Mouse (Mus musculus): ENCODE results near the gene Nlgn1. TPM values are rescaled to one million over a fixed set of nuclear protein-coding genes. Genes with fewer than 3 reads are reported as not detected.

Gene Nlgn1
- total RNA-seq, 2 experiments from 2014 or later: 102 to 110 TPM

DNA sequence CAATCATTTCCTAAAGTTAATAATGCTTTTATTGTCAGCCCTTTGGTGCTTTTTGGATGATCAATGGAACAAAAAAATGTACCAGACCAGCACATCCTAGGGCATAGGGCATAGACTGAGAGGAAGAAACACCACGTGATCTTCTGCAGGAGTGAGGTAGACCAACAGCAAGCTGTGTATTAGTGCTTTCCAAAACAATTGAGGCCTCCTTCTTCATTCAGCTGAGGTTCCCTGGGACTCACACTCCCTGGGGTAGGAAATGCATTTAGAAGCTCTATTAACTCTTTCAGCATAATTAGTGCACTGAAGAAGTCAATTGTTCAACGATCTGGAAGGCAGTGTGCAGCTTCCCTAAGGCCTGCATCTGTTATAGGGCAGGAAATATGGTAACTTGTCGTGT, 226.7 kb downstream of the Nlgn1 start:
- intact Hi-C loops (cut with DNase I): no loop called here

DNA sequence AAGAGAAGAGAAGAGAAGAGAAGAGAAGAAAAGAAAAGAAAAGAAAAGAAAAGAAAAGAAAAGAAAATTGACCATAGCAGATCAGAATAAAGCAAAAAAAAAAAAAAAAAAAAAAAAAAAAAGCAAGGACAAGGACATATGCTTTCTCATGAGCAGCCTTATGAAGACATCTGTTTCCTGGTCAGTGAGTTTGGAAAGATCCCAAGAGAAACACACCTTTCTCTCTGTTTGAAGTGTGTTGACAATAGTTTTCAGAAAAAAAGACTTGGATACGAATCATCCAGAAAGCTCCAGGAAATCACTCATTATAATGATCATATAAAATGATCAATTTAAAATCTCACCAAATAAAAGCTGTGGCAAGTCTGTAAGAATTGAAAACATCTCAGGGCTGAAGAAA, 230.0 kb downstream of the Nlgn1 start:
- intact Hi-C loops (cut with DNase I): no loop called here
- DNase-seq: no peak

More for the DNA sequence above, 226.7 kb downstream of the Nlgn1 start:
- DNase-seq: no peak

DNA sequence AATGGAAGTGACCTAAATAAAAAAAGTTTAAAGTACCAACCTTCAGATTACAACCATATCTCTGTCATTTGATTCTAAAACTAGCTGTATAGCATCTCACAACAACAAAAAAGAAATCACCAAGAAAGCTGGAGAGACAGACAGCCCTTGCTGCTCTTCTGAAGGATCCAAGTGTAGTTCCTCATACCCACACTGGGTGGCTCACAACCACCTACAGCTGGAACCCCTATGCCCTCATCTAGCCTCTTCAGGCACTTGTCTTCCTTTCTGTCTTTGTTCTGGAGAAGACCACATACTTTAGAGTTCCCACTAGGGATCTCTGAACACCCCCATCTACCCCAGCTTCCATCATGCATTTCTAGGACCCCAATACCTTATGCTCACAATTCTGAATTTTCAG, 236.7 kb downstream of the Nlgn1 start:
- intact Hi-C loops (cut with DNase I): no loop called here
- DNase-seq: peak; percentile 8

GRCm38 (mm10) chr3:26069366-26069765, 262.9 kb downstream of the Nlgn1 start:
- intact Hi-C loops (cut with DNase I): no loop called here
- DNase-seq: no peak

DNA sequence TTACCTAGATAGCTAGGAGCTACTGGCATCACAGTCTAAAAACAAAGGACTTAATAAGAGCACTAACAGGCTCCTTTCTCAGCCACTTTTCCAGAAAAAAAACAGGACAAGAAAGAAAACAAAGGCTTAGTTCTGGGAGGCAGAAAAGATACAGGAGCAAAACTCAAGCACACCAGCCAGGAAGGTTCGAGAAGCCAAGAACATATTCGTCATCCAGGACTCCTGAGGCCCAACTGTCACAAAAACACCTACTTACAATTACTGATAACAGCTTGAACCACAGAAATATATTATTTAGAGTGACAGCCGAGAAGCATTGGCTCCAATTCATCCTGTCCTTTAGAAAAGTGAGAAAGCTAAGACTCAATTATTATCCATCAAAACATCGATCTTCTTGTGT, 281.5 kb downstream of the Nlgn1 start:
- intact Hi-C loops (cut with DNase I): no loop called here
- DNase-seq: no peak

DNA sequence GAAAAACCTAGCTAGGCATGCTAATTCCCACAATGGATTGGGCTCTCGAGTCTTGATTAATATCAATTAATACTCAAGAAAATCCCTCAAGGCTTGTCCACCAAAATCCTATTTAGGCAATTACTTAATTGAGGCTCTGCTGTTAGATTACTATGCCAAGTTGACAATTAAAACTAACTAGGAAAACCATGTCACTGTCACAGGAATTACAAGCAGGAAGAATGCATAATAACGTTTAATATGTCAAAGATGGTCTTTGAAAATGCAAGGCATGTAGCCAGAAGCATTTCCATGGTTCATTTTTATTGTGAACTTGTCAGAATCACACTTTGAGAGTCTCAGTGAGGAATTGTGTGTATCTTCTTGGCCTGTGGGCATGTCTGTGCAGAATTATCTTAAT, 289.3 kb downstream of the Nlgn1 start:
- intact Hi-C loops (cut with DNase I): no loop called here
- DNase-seq: no peak

GRCm38 (mm10) chr3:26039696-26040095, 292.6 kb downstream of the Nlgn1 start:
- DNase-seq: no peak
- intact Hi-C loops (cut with DNase I): no loop called here

GRCm38 (mm10) chr3:26026025-26026424, 306.2 kb downstream of the Nlgn1 start:
- no peak for DNase-seq
- intact Hi-C loops (cut with DNase I): no loop called here

DNA sequence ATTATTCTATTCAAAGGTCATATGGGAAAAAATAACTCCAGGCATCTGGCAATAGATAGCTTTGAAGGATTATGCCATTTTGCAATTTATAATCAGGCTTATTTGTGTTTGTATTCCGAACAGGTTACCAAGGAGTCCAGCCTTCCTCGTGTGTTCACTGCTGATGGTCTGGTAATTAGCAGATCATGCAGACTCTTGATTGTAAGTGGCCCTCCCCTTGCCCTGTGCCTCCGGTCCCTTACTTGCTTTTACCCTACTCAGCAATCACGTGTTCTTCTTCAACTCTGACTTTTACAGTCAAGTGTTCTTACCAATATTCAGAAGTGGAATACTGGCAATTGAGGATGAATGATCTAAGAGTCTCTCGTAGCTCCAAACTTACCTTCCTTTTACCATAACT, 309.0 kb downstream of the Nlgn1 start:
- intact Hi-C loops (cut with DNase I): no loop called here
- no peak for DNase-seq

DNA sequence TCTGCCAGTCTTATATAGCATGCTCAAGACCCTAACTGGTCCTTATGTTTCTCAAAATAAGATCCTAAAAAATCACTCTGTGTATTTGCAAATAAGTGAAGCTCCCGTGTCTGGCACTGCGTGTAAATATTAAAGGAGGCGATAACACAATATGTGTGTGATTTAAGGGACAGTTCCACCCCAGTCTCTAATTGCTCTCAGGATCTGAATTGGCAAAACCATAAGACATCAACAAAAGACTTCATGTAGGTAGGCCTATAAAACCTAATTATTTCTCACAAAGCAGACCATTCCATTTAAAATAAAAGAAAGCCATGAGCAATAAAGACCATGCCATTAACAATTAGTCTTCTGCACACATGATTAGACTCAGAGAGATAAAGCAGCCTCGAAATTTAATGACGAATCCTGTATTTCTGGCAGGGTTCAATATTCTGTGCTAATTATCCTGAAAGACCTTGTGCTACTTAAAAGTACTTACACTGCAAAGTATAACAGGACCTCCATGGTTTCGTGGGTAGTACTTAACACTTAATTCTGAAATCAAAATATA, 310.6 kb downstream of the Nlgn1 start:
- intact Hi-C loops (cut with DNase I): no loop called here
- DNase-seq: no peak

DNA sequence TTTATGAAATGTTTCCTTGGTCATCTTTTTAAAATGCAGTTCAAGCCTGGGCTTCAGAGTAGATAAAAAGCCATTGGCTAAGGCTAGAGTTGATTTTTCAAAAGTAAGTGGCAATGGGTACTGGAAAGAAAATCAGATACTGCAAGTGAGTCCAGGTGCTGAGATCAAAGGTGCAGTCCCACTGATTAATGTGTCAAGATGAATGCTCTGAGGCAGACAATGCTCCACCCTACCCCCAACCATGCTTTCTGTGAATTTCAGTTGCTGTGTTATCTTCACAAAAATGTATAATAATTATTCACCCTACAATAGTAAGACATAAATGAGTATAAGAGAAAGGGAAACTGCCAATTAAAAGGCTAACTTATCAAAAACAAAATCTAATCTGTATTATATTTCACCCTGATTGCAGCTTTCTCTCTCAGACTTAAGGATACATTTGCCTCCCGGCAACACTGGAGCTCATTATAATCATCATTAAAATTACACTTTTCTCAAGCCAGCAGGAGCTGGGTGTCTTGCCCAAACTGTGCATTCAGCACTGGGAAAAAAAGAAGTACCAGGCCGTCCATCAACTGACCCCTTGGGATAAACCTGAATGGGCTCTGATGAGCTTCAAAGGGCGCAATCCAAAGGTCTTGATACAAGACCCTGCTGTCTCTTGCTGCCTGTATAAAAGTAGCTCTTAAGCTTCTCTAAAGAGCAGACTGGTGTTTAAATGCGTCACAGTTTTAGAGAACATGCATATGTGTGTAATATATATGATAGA, 320.8 kb downstream of the Nlgn1 start:
- intact Hi-C loops (cut with DNase I): no loop called here
- no peak for DNase-seq

DNA sequence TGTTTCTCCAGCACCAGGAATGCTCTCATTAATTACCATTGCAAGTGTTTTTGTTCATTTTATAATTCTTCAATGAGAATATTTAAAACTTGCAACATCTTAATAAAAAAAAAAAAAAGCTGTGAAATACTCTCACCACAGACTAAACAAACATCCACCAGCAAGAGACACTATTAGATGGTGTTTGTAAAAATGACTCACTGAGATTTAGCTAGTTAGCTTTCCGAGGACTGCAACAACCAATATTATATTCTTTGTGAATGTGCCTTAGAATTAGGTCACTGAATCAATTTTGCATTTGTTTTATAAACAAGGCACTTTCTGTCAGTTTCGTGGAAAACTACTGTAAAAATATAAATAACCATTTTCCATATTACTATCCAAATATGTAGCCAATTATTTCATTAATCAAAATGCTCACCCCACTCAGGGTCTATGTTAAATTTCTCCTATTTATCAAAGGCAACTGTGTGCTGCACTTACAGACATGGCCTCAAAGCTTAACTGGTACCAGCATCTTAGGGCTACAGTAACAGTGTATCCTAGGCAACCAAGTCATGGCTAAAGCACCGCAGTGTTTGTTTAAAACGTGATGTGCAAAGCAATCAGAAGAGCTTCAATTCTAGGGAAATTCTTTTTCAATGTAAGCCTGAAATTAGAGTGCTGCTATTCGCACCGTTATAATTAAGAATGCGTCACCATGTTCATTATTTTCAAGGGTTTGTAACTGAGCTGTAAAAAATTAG, 329.2 kb downstream of the Nlgn1 start:
- intact Hi-C loops (cut with DNase I): no loop called here
- no peak for DNase-seq

DNA sequence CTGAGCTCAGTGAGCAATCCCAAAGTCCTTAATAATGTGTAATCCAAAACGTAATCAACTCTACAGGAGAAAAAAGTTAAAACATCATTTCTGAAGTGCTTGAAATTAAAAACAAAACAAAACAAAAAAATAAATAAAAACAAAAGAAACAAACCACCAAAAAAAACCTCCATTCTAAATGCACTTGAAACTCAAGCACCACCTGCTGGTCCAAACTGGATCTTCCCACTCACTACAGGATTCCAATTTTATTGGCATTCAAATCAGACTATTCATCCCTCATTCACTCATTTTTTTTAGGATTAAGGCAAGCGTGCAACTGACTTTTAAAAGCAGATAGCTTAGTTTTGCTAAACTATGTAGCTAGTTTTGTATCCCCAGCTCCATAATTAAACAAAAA, 329.9 kb downstream of the Nlgn1 start:
- peak; percentile 32 for DNase-seq
- intact Hi-C loops (cut with DNase I): no loop called here

DNA sequence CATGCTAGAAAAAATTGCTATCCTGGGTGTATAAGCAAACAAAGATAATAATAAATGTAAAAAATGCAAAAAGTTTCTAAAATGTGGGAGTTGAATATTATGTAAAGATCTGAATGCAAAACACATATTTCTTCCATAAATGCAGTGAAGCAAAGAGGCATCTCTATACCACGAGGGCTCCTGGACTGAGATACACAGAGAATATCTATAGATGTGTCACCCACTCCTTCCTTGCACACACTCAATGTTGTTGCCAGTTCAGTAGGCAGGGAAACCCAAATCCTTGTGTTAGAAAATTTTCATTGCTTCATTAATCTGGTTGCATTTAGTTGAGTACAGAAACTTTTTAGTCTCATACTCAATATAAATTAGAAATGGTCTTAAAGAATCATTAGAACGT, 364.7 kb downstream of the Nlgn1 start:
- intact Hi-C loops (cut with DNase I): no loop called here
- no peak for DNase-seq

DNA sequence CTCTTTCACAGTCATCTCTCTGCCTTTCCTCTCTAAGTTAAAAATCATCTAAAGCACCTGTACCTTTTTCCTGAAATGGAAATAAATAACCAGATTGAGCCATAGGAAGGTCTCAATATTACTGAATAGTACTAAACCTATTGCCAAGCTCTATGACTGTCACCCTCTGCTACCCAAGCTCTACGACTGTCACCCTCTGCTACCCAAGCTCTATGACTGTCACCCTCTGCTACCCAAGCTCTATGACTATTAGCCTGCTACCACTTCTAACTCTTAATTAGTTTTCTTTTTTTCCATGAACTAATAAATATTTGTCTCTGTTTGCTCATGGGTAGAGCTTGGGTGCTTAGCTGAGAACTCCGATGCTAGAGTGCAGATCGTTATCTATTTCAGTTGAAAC, 368.0 kb downstream of the Nlgn1 start:
- no peak for DNase-seq
- intact Hi-C loops (cut with DNase I): no loop called here

DNA sequence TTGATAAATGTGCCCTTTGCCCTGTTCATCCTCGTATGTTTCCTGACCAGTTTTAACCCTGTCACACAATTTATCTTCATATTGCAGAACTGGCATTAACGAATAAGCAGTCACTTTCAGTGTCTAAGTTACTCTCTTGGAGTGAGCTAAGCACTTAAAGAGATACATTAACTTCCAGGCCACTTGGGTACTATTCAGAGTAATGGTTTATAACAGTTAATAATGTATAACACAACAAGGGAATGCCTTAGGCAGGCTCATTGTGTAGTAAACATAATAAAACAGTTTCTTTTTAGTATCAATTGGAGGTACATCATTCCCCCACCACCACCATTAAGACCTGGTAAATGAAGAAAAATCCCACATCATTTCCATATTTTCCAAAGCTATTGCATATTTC, 368.7 kb downstream of the Nlgn1 start:
- intact Hi-C loops (cut with DNase I): no loop called here
- no peak for DNase-seq

- no peak for DNase-seq
- intact Hi-C loops (cut with DNase I): no loop called here
These were observed 415.7 kb downstream of the Nlgn1 start for GRCm38 (mm10) chr3:25916535-25916934.

- no peak for DNase-seq
- intact Hi-C loops (cut with DNase I): no loop called here
These were observed 417.7 kb downstream of the Nlgn1 start for GRCm38 (mm10) chr3:25914365-25915065.

- intact Hi-C loops (cut with DNase I): no loop called here
- DNase-seq: peak; percentile 88
These were observed 429.0 kb downstream of the Nlgn1 start for GRCm38 (mm10) chr3:25903140-25903809.

GRCm38 (mm10) chr3:25897456-25897855, 434.8 kb downstream of the Nlgn1 start:
- intact Hi-C loops (cut with DNase I): no loop called here
- DNase-seq: no peak

- DNase-seq: no peak
- intact Hi-C loops (cut with DNase I): no loop called here
These were observed 447.5 kb downstream of the Nlgn1 start for GRCm38 (mm10) chr3:25884797-25885196.

Data from left cerebral cortex, postnatal 4 days (tissue).